In the genomic region with DNA sequence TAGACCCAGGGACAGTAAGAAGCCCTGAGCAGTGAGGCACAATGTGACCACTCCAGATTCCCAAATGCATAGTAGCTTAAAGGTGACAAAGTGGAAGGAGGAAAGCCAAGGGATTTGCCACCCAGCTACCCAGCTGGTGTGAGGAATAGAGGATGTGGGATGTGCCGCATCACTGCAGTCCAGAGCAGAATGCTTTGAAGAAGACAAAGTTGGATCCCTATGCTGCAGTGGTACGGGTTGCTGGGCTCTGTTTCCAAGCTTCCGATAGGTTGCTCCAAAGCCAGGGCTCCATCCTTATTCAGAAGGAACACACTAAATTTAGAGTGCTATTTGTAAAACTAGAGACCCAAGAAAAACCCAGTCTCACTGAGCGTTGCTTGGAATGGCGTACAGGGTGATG, we compare ENCODE assay signal across 23 mouse cellular contexts.
"Had no signal": no experiment of that assay in that cellular context is flagged by ENCODE, and none has a peak within 500 bp of the region (broad histone marks: within the 10 kb centered on the region; RNA-seq: fewer than 3 reads in every experiment).

No protein-coding gene starts in this region.

- H3K4me3 ChIP-seq: heart, embryonic 10.5 days; heart, embryonic 12.5 days; hindbrain, embryonic 13.5 days; hindbrain, embryonic 15.5 days; limb, embryonic 10.5 days; limb, embryonic 12.5 days; liver, embryonic 13.5 days; liver, embryonic 15.5 days had no signal

- DNase-seq: gastrocnemius, postnatal 14 days; gastrocnemius, postnatal 36 days; heart, adult 18-20 months; heart, postnatal 10 days; heart, postnatal 36 days; kidney, adult 11 months; kidney, adult 8-10 months; kidney, postnatal 10 days; kidney, postnatal 25 days; kidney, postnatal 4 days; layer of hippocampus, adult 9-11 months; liver; liver, embryonic 13.5 days had no signal

- H3K27me3 ChIP-seq: heart, embryonic 12.5 days; hindbrain, embryonic 13.5 days; hindbrain, embryonic 15.5 days; limb, embryonic 12.5 days; liver, embryonic 13.5 days; liver, embryonic 15.5 days had no signal

- H3K9ac ChIP-seq: heart, embryonic 12.5 days; hindbrain, embryonic 13.5 days; hindbrain, embryonic 15.5 days; limb, embryonic 12.5 days; liver, embryonic 13.5 days; liver, embryonic 15.5 days had no signal

- H3K4me1 ChIP-seq: heart, embryonic 10.5 days; heart, embryonic 12.5 days; limb, embryonic 10.5 days; limb, embryonic 12.5 days; liver, embryonic 13.5 days; liver, embryonic 15.5 days had no signal

- H3K4me2 ChIP-seq: heart, embryonic 12.5 days; hindbrain, embryonic 13.5 days; hindbrain, embryonic 15.5 days; limb, embryonic 12.5 days; liver, embryonic 11.5 days; liver, embryonic 13.5 days; liver, embryonic 15.5 days had no signal

- H3K9me3 ChIP-seq: heart, embryonic 10.5 days; heart, embryonic 12.5 days; hindbrain, embryonic 13.5 days; hindbrain, embryonic 15.5 days; limb, embryonic 10.5 days; limb, embryonic 12.5 days; liver, embryonic 13.5 days; liver, embryonic 15.5 days had no signal

- ATAC-seq: hindbrain, postnatal 0 days; intestine, embryonic 16.5 days had no signal

- H3K27ac ChIP-seq: heart, embryonic 10.5 days; hindbrain, embryonic 13.5 days; hindbrain, embryonic 15.5 days; hindbrain, postnatal 0 days; limb, embryonic 10.5 days; limb, embryonic 12.5 days; liver, embryonic 13.5 days; liver, embryonic 15.5 days had no signal

- H3K36me3 ChIP-seq: hindbrain, embryonic 15.5 days; limb, embryonic 10.5 days; liver, embryonic 13.5 days; liver, embryonic 15.5 days had no signal
